In the genomic region with DNA sequence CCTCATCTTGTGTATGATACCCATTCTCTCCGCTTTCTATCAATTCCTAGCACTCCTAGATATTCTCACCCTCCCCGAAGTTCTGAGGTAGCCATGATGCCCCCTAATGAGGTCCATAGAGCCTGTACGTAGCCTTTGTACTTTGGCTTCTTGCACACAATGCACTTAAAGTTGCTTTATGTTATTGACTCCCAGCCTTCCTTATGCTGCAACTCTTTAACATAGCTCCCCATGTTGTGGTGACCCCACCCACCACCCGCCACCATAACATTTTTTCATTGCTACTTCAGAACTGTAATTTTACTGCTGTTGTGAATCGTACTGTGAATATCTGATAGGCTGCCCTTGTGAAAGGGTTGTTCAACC, we compare ENCODE assay signal across 31 mouse cellular contexts.
"Had no signal": no experiment of that assay in that cellular context is flagged by ENCODE, and none has a peak within 500 bp of the region (broad histone marks: within the 10 kb centered on the region; RNA-seq: fewer than 3 reads in every experiment).

No protein-coding gene starts in this region.

- ATAC-seq: lung, postnatal 0 days; midbrain, embryonic 13.5 days; midbrain, embryonic 15.5 days; midbrain, embryonic 16.5 days had no signal

- H3K36me3 ChIP-seq: limb, embryonic 10.5 days; limb, embryonic 12.5 days; limb, embryonic 13.5 days; limb, embryonic 15.5 days; liver, embryonic 13.5 days; liver, embryonic 15.5 days; lung, embryonic 15.5 days; midbrain, embryonic 10.5 days; midbrain, embryonic 12.5 days; midbrain, embryonic 13.5 days; midbrain, embryonic 15.5 days; neural tube, embryonic 12.5 days had no signal

- DNase-seq: left cerebral cortex, postnatal 4 days; liver; liver, embryonic 13.5 days; liver, postnatal 0 days; lung, adult 18-20 months; lung, adult 2 months; lung, embryonic 14.5 days; lung, postnatal 10 days; lung, postnatal 14 days; lung, postnatal 36 days; lung, postnatal 4 days; midbrain, embryonic 14.5 days had no signal

- H3K4me3 ChIP-seq: limb, embryonic 10.5 days; limb, embryonic 12.5 days; limb, embryonic 13.5 days; limb, embryonic 15.5 days; liver, embryonic 13.5 days; liver, embryonic 15.5 days; lung, embryonic 15.5 days; megakaryocyte, embryonic 14.5 days; midbrain, embryonic 10.5 days; midbrain, embryonic 12.5 days; midbrain, embryonic 13.5 days; midbrain, embryonic 15.5 days; myocyte; neural tube, embryonic 12.5 days had no signal

- H3K4me2 ChIP-seq: limb, embryonic 12.5 days; limb, embryonic 13.5 days; limb, embryonic 15.5 days; liver, embryonic 11.5 days; liver, embryonic 13.5 days; liver, embryonic 15.5 days; lung, embryonic 14.5 days; lung, embryonic 15.5 days; midbrain, embryonic 11.5 days; midbrain, embryonic 12.5 days; midbrain, embryonic 13.5 days; midbrain, embryonic 15.5 days; neural tube, embryonic 12.5 days had no signal

- H3K9me3 ChIP-seq: limb, embryonic 10.5 days; limb, embryonic 12.5 days; limb, embryonic 13.5 days; limb, embryonic 15.5 days; liver, embryonic 13.5 days; liver, embryonic 15.5 days; lung, embryonic 15.5 days; megakaryocyte, embryonic 14.5 days; midbrain, embryonic 10.5 days; midbrain, embryonic 12.5 days; midbrain, embryonic 13.5 days; midbrain, embryonic 15.5 days; neural tube, embryonic 12.5 days had no signal

- H3K27ac ChIP-seq: limb, embryonic 10.5 days; limb, embryonic 12.5 days; limb, embryonic 13.5 days; limb, embryonic 15.5 days; liver, embryonic 13.5 days; liver, embryonic 14.5 days; liver, embryonic 15.5 days; lung, embryonic 15.5 days; macrophage; midbrain, embryonic 10.5 days; midbrain, embryonic 12.5 days; midbrain, embryonic 13.5 days; midbrain, embryonic 15.5 days; neural tube, embryonic 12.5 days had no signal

- H3K9ac ChIP-seq: limb, embryonic 12.5 days; limb, embryonic 13.5 days; limb, embryonic 15.5 days; liver, embryonic 13.5 days; liver, embryonic 14.5 days; liver, embryonic 15.5 days; liver, postnatal 0 days; lung, embryonic 14.5 days; lung, embryonic 15.5 days; midbrain, embryonic 12.5 days; midbrain, embryonic 13.5 days; midbrain, embryonic 15.5 days; neural tube, embryonic 12.5 days had no signal

- H3K27me3 ChIP-seq: liver, embryonic 13.5 days; liver, embryonic 15.5 days; neural tube, embryonic 12.5 days had no signal

- H3K4me1 ChIP-seq: limb, embryonic 12.5 days; limb, embryonic 15.5 days; liver, embryonic 15.5 days; lung, embryonic 15.5 days; midbrain, embryonic 12.5 days; midbrain, embryonic 13.5 days; midbrain, embryonic 15.5 days; neural tube, embryonic 12.5 days had no signal
